Mouse (Mus musculus): Measurements from ENCODE around the gene Krtap1-5. TPM values are rescaled to one million over a fixed set of nuclear protein-coding genes. Genes with fewer than 3 reads are reported as not detected.

The Krtap1-5 gene
- total RNA-seq, 2 experiments from 2014 or later, result not detected

- DNase-seq, result peak; percentile 59
- peak; percentile 87 for TF ChIP-seq CTCF (IDR thresholded peaks at IDR 0.05)
- intact Hi-C loops (cut with DNase I), result loop anchor here (10.0 kb wide), 1 partner anchor 109 kb away; no protein-coding TSS in a partner anchor
- peak overlapping the region; percentile 19; the same call in 1 of the 2 replicates for H3K4me3 ChIP-seq
- H3K27ac ChIP-seq, result no peak overlapping the region
Measured at GRCm38 (mm10) chr11:99574106-99574505, 6.7 kb downstream of the Krtap1-5 start.

DNA sequence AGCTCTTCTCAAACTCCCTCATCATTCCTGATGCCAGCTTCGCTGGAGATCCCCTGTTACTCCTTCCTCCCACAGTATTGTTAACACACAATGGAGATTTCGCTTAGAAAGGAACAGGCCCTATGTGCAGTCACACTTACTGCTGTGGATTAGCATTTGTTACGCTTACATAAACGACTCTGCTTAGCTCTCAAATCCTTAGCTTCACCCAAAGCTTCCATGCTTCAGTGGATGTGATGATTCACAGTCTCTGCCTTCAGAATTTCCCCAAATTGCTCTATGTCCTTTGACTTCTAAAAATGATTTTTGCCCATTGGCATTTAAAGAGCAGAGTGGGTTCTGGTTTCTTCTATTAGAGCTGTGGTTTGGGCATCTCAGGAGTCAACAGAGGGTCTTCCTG is 7.7 kb downstream of the Krtap1-5 start:
- DNase-seq, result no peak
- Histone ChIP-seq H3K4me3 (no peak overlapping the region), H3K27ac (no peak overlapping the region)
- intact Hi-C loops (cut with DNase I), result loop anchor here (10.0 kb wide), 1 partner anchor 108 kb away; no protein-coding TSS in a partner anchor
- TF ChIP-seq CTCF (IDR thresholded peaks at IDR 0.05), result no peak

GRCm38 (mm10) chr11:99566530-99566929 is 14.3 kb downstream of the Krtap1-5 start, which contains the start of gene Krtap3-1:
Gene Krtap3-1 (minus strand): TSS chr11:99566630.
- no peak for DNase-seq
- Histone ChIP-seq H3K27ac (no peak within 1 kb of the TSS), H3K4me3 (no peak within 1 kb of the TSS)
- intact Hi-C loops (cut with DNase I), result no loop called here
- TF ChIP-seq CTCF (IDR thresholded peaks at IDR 0.05), result no peak

GRCm38 (mm10) chr11:99562580-99562979 is 18.2 kb downstream of the Krtap1-5 start:
- intact Hi-C loops (cut with DNase I), result no loop called here

GRCm38 (mm10) chr11:99559366-99559765 is 21.4 kb downstream of the Krtap1-5 start, which contains the start of gene Gm11939:
Gene Gm11939 (minus strand): TSS chr11:99559466.
- no peak within 1 kb of the TSS for H3K27ac ChIP-seq
- no peak for DNase-seq
- TF ChIP-seq CTCF (IDR thresholded peaks at IDR 0.05), result no peak
- H3K4me3 ChIP-seq, result no peak within 1 kb of the TSS
- intact Hi-C loops (cut with DNase I), result no loop called here

More at GRCm38 (mm10) chr11:99562580-99562979, 18.2 kb downstream of the Krtap1-5 start:
- Histone ChIP-seq H3K4me3 (no peak overlapping the region), H3K27ac (no peak overlapping the region)
- DNase-seq, result no peak
- no peak for TF ChIP-seq CTCF (IDR thresholded peaks at IDR 0.05)

DNA sequence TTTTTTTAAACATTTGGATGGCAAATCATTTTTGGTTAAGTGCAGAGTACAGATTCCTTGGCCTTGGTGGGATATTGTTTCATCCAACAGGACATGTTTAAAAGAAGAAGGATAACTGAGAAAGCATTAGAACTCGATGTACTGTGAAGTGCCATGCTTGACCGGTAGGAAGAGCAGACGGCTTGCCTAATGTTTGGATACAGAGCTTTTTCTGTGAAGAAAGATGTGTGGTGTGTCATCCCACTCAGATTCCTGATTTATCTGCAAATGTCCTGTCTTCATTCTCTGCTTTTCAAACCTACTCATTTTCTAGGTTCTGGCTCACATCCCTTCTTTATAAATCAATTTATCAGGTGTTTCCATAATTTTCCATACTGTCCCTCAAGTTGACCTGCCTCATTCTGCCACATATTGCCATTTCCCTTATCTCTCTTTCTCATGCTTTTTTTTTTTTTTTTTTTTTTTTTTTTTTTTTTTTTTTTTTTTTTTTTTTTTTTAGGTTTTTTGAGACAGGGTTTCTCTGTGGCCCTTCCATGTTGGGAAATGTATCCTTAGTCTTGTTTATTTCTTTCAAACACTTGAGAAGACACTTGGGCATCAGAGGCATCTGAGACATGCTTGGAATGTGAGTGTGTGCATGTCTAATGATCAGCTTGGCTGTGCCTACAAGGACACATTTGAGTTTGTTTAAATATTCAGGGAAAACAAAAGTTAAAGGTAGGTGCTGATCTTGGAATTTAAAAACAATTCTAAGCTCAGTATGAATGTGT is 22.7 kb downstream of the Krtap1-5 start:
- H3K4me3 ChIP-seq, result no peak overlapping the region
- no peak for TF ChIP-seq CTCF (IDR thresholded peaks at IDR 0.05)
- intact Hi-C loops (cut with DNase I), result no loop called here
- no peak for DNase-seq
- no peak overlapping the region for H3K27ac ChIP-seq

GRCm38 (mm10) chr11:99556753-99557152 is 24.1 kb downstream of the Krtap1-5 start, which contains the start of gene Krtap3-2:
Gene Krtap3-2 (minus strand): TSS chr11:99556853.
- H3K4me3 ChIP-seq, result no peak within 1 kb of the TSS
- DNase-seq, result no peak

GRCm38 (mm10) chr11:99556195-99556594 is 24.6 kb downstream of the Krtap1-5 start:
- TF ChIP-seq CTCF (IDR thresholded peaks at IDR 0.05), result no peak
- H3K4me3 ChIP-seq, result no peak overlapping the region
- no peak overlapping the region for H3K27ac ChIP-seq
- DNase-seq, result no peak
- intact Hi-C loops (cut with DNase I), result no loop called here

More at GRCm38 (mm10) chr11:99556753-99557152, 24.1 kb downstream of the Krtap1-5 start, which contains the start of gene Krtap3-2:
- intact Hi-C loops (cut with DNase I), result no loop called here
- H3K27ac ChIP-seq, result no peak within 1 kb of the TSS
- no peak for TF ChIP-seq CTCF (IDR thresholded peaks at IDR 0.05)

- H3K27ac ChIP-seq, result no peak within 1 kb of the TSS
- TF ChIP-seq CTCF (IDR thresholded peaks at IDR 0.05), result no peak
- H3K4me3 ChIP-seq, result no peak within 1 kb of the TSS
- no peak for DNase-seq
- intact Hi-C loops (cut with DNase I), result no loop called here
Measured at GRCm38 (mm10) chr11:99550765-99551164, 30.1 kb downstream of the Krtap1-5 start, which contains the start of gene Krtap3-3. Gene Krtap3-3 (minus strand): TSS chr11:99550865.

GRCm38 (mm10) chr11:99547892-99548291 is 32.9 kb downstream of the Krtap1-5 start:
- no peak for DNase-seq
- H3K27ac ChIP-seq, result no peak overlapping the region
- TF ChIP-seq CTCF (IDR thresholded peaks at IDR 0.05), result no peak
- intact Hi-C loops (cut with DNase I), result no loop called here
- H3K4me3 ChIP-seq, result no peak overlapping the region

GRCm38 (mm10) chr11:99539721-99540120 is 41.1 kb downstream of the Krtap1-5 start:
- no peak for DNase-seq
- no peak overlapping the region for H3K4me3 ChIP-seq
- no peak overlapping the region for H3K27ac ChIP-seq
- intact Hi-C loops (cut with DNase I), result no loop called here
- TF ChIP-seq CTCF (IDR thresholded peaks at IDR 0.05), result no peak

Other genes with a start within 250 kb of the Krtap1-5 start
- gene Krt26, start 243.1 kb downstream of the Krtap1-5 start, total RNA-seq (2021), result not detected
- gene Krt27, start 229.9 kb downstream of the Krtap1-5 start, total RNA-seq (2021), result not detected
- not detected for gene Krt28, start 206.1 kb downstream of the Krtap1-5 start, total RNA-seq (2021)
- gene Krt10, start 191.7 kb downstream of the Krtap1-5 start, total RNA-seq (2021), result 1 to 10 TPM; 3.7 TPM
- not detected for gene Krt12, start 158.8 kb downstream of the Krtap1-5 start, total RNA-seq (2021)
- not detected for gene Krt20, start 142.9 kb downstream of the Krtap1-5 start, total RNA-seq (2021)
- not detected for gene Krt23, start 87.9 kb downstream of the Krtap1-5 start, total RNA-seq (2021)
- not detected for gene Krt39, start 59.7 kb downstream of the Krtap1-5 start, total RNA-seq (2021)
- not detected for gene Krt40, start 37.9 kb downstream of the Krtap1-5 start, total RNA-seq (2021)
- not detected for gene Krtap3-3, start 30.2 kb downstream of the Krtap1-5 start, total RNA-seq (2021)
- gene Krtap3-2, start 24.2 kb downstream of the Krtap1-5 start, total RNA-seq (2021), result not detected
- not detected for gene Gm11939, start 21.6 kb downstream of the Krtap1-5 start, total RNA-seq (2021)
- gene Krtap3-1, start 14.4 kb downstream of the Krtap1-5 start, total RNA-seq (2021), result not detected
- gene Krtap1-4, start 2.6 kb upstream of the Krtap1-5 start, total RNA-seq (2021), result not detected
- gene Krtap1-3, start 10.3 kb upstream of the Krtap1-5 start, total RNA-seq (2021), result not detected
- not detected for gene Krtap9-3, start 17.1 kb upstream of the Krtap1-5 start, total RNA-seq (2021)
- not detected for gene Gm11938, start 22.3 kb upstream of the Krtap1-5 start, total RNA-seq (2021)
- not detected for gene Gm11937, start 29.2 kb upstream of the Krtap1-5 start, total RNA-seq (2021)
- gene Krtap2-4, start 33.8 kb upstream of the Krtap1-5 start, total RNA-seq (2021), result not detected
- not detected for gene Gm11562, start 39.4 kb upstream of the Krtap1-5 start, total RNA-seq (2021)
- gene Krtap4-1, start 47.2 kb upstream of the Krtap1-5 start, total RNA-seq (2021), result not detected
- not detected for gene Krtap4-2, start 54.1 kb upstream of the Krtap1-5 start, total RNA-seq (2021)
- gene Krtap4-7, start 63.1 kb upstream of the Krtap1-5 start, total RNA-seq (2021), result not detected
- gene Gm11555, start 69.2 kb upstream of the Krtap1-5 start, total RNA-seq (2021), result not detected
- not detected for gene Gm11563, start 77.9 kb upstream of the Krtap1-5 start, total RNA-seq (2021)
- gene Krtap4-6, start 84.9 kb upstream of the Krtap1-5 start, total RNA-seq (2021), result not detected
- not detected for gene Gm14190, start 109.7 kb upstream of the Krtap1-5 start, total RNA-seq (2021)
- gene Gm14180, start 153.3 kb upstream of the Krtap1-5 start, total RNA-seq (2021), result not detected
- not detected for gene Gm11595, start 191.9 kb upstream of the Krtap1-5 start, total RNA-seq (2021)
- gene Krtap4-8, start 199.7 kb upstream of the Krtap1-5 start, total RNA-seq (2021), result not detected
- gene Krtap4-9, start 204.2 kb upstream of the Krtap1-5 start, total RNA-seq (2021), result not detected
- not detected for gene Gm11596, start 212.5 kb upstream of the Krtap1-5 start, total RNA-seq (2021)
- gene Gm11569, start 217.9 kb upstream of the Krtap1-5 start, total RNA-seq (2021), result not detected
- gene Gm11554, start 223.4 kb upstream of the Krtap1-5 start, total RNA-seq (2021), result not detected
- gene Krtap4-13, start 228.9 kb upstream of the Krtap1-5 start, total RNA-seq (2021), result not detected
- not detected for gene Gm11564, start 234.7 kb upstream of the Krtap1-5 start, total RNA-seq (2021)

Data from gastrocnemius, adult 2 months (tissue).